Comparison of ENCODE assay signal across 27 mouse cellular contexts in the genomic region with DNA sequence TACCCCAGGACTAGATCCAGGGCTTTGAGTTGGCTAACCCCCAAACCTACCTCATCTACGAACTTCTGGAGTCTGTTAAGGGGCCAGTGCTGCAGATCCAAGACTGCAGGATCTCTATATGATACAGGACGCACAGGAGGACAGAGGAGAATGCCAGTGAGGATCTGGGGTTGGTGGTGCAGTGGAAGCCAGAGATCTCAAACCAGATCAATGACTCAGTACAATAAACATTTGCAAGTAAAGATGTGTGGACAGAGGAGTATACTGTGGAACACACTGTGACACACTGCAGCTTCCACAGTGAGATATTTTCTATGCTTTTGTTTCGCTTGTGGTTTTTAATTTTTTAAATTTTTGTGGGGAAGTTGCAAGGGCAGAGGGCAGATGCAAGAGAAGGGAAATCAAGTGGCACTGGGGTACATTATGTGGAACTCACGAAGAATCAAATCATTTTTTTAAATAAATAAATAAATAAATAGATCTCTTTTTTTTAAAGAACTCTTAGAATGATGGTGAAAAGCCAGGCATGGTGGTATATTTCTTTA.
"Had no signal": no experiment of that assay in that cellular context is flagged by ENCODE, and none has a peak within 500 bp of the region (broad histone marks: within the 10 kb centered on the region; RNA-seq: fewer than 3 reads in every experiment).

No protein-coding gene starts in this region.

- H3K27me3 ChIP-seq: heart, embryonic 13.5 days; heart, embryonic 15.5 days; hindbrain, embryonic 12.5 days; intestine, embryonic 15.5 days; limb, embryonic 13.5 days; limb, embryonic 15.5 days; liver, embryonic 12.5 days had no signal

- H3K9ac ChIP-seq: heart, embryonic 13.5 days; heart, embryonic 15.5 days; hindbrain, embryonic 12.5 days; hindbrain, embryonic 14.5 days; intestine, embryonic 15.5 days; limb, embryonic 13.5 days; limb, embryonic 15.5 days; liver, embryonic 12.5 days; liver, embryonic 14.5 days had no signal

- H3K4me2 ChIP-seq: heart, embryonic 11.5 days; heart, embryonic 13.5 days; heart, embryonic 15.5 days; hindbrain, embryonic 12.5 days; hindbrain, embryonic 14.5 days; intestine, embryonic 15.5 days; limb, embryonic 13.5 days; limb, embryonic 15.5 days; liver, embryonic 12.5 days had no signal

- H3K4me1 ChIP-seq: heart, embryonic 13.5 days; heart, embryonic 15.5 days; hindbrain, embryonic 12.5 days; intestine, embryonic 15.5 days; limb, embryonic 13.5 days; limb, embryonic 15.5 days; liver, embryonic 12.5 days had no signal

- H3K27ac ChIP-seq: heart, adult 2 months; heart, embryonic 13.5 days; heart, embryonic 15.5 days; hindbrain, embryonic 12.5 days; hindbrain, embryonic 14.5 days; intestine, embryonic 15.5 days; layer of hippocampus, adult 2 months; limb, embryonic 13.5 days; limb, embryonic 15.5 days; liver, embryonic 12.5 days; liver, embryonic 14.5 days had no signal

- DNase-seq: gastrocnemius, postnatal 14 days; gastrocnemius, postnatal 36 days; heart, adult 11 months; heart, adult 2 months; heart, postnatal 14 days; heart, postnatal 36 days; kidney, adult 18-20 months; kidney, adult 8-10 months; kidney, postnatal 10 days; kidney, postnatal 25 days; kidney, postnatal 4 days; layer of hippocampus, postnatal 36 days; left cerebral cortex, postnatal 4 days had no signal

- ATAC-seq: hindbrain, embryonic 16.5 days; inflammation-experienced regulatory T-cells, adult 6 months; intestine, embryonic 15.5 days; intestine, postnatal 0 days; liver, embryonic 12.5 days had no signal

- H3K4me3 ChIP-seq: heart, adult 2 months; heart, embryonic 13.5 days; heart, embryonic 15.5 days; hindbrain, embryonic 12.5 days; intestine, embryonic 15.5 days; layer of hippocampus, adult 2 months; limb, embryonic 13.5 days; limb, embryonic 15.5 days; liver, embryonic 12.5 days had no signal

- H3K36me3 ChIP-seq: heart, embryonic 13.5 days; heart, embryonic 15.5 days; hindbrain, embryonic 12.5 days; intestine, embryonic 15.5 days; limb, embryonic 13.5 days; limb, embryonic 15.5 days; liver, embryonic 12.5 days had no signal

- H3K9me3 ChIP-seq: heart, embryonic 13.5 days; heart, embryonic 15.5 days; hindbrain, embryonic 12.5 days; intestine, embryonic 15.5 days; limb, embryonic 13.5 days; limb, embryonic 15.5 days; liver, embryonic 12.5 days had no signal
